Mouse (Mus musculus): Measurements from ENCODE around the gene Rab8b. TPM values are rescaled to one million over a fixed set of nuclear protein-coding genes. Genes with fewer than 3 reads are reported as not detected.
A peak's percentile ranks its signal among the peaks of the same experiment; 100 is the strongest.
"Not testable (repeated sequence)": the region's sequence is repeated elsewhere in the genome, so short reads cannot be mapped to it uniquely, and the experiment has no call there.

Rab8b gene
- polyA plus RNA-seq, 1 experiment from 2014 or later = 25.0 TPM

GRCm38 (mm10) chr9:66897851-66898250 lies 21.6 kb downstream of the Rab8b start:
- Histone ChIP-seq H3K4me2 (no peak overlapping the region), H3K9me3 (no peaks in the 10 kb centered on the region), H3K9ac (no peak overlapping the region), H3K27ac (no peak overlapping the region), H3K4me1 (no peaks in the 10 kb centered on the region), H3K36me3 (no peaks in the 10 kb centered on the region), H3K27me3 (replicated peaks) (no peaks in the 10 kb centered on the region), H3K4me3 (replicated peaks) (no peak overlapping the region)
- 65% methylated on average over 6 of the region's 6 CpGs for WGBS
- no peak for ATAC-seq (ENCODE audit: insufficient read depth, low FRiP score, low read depth)

GRCm38 (mm10) chr9:66896951-66897350 lies 22.5 kb downstream of the Rab8b start:
- no peak overlapping the region for H3K4me2 ChIP-seq
- H3K36me3 ChIP-seq = no peaks in the 10 kb centered on the region
- no peak overlapping the region for H3K27ac ChIP-seq
- ATAC-seq (ENCODE audit: insufficient read depth, low FRiP score, low read depth) = no peak
- no peak overlapping the region for H3K9ac ChIP-seq
- no peaks in the 10 kb centered on the region for H3K9me3 ChIP-seq
- H3K4me1 ChIP-seq = no peaks in the 10 kb centered on the region
- H3K27me3 ChIP-seq (replicated peaks) = no peaks in the 10 kb centered on the region
- WGBS = 70% methylated on average over 6 of the region's 6 CpGs
- H3K4me3 ChIP-seq (replicated peaks) = no peak overlapping the region

- H3K27ac ChIP-seq = 0 out of 2 replicates have a peak overlapping the region, but pooled peaks have one; percentile 14
- H3K9me3 ChIP-seq = no peaks in the 10 kb centered on the region
- no peak overlapping the region for H3K4me3 ChIP-seq (replicated peaks)
- H3K4me2 ChIP-seq = no peak overlapping the region
- no peaks in the 10 kb centered on the region for H3K36me3 ChIP-seq
- H3K27me3 ChIP-seq (replicated peaks) = no peaks in the 10 kb centered on the region
- no peak overlapping the region for H3K9ac ChIP-seq
- no peak for ATAC-seq (ENCODE audit: insufficient read depth, low FRiP score, low read depth)
- 57% methylated on average over 5 of the region's 5 CpGs for WGBS
- no peaks in the 10 kb centered on the region for H3K4me1 ChIP-seq
Measured at GRCm38 (mm10) chr9:66895995-66896394, 23.5 kb downstream of the Rab8b start.

DNA sequence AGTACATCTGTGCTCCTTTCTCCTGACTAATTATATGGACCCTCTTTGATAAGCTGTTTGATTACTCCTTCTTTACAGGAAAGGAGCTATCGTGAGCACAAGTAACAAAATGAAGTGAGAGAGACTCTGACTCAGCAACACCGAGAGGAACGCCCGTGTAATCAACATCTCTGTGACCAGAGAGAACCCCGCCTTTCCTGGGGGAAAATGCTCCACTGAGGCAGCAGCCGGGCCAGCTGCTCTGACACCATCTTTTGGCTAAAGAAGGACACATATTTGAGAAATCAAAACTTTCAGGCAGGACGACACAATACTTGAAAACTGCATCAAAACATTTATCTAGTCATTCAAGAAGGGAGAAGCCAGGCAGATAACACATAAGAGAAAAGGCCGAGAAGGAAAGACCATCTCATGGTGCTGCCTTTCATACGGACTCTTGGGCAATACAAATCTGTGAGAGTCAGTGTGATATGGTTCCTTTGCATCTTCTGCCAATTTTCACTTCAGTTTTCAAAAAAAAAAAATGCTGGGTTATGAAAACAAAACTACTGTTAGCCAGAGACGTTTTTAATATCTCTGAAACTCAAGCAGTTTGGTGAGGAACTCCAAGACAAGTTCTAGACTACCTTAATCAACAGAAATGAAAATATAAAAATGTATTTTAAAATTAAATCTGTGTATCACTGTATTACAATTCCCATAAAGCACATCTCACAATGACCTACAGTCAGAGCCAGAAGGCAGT lies 24.3 kb downstream of the Rab8b start:
- Histone ChIP-seq H3K9me3 (no peaks in the 10 kb centered on the region), H3K36me3 (no peaks in the 10 kb centered on the region), H3K4me1 (no peaks in the 10 kb centered on the region), H3K27ac (0 out of 2 replicates have a peak overlapping the region, but pooled peaks have one; percentile 14), H3K4me2 (no peak overlapping the region), H3K27me3 (replicated peaks) (no peaks in the 10 kb centered on the region), H3K9ac (no peak overlapping the region), H3K4me3 (replicated peaks) (no peak overlapping the region)
- ATAC-seq (ENCODE audit: insufficient read depth, low FRiP score, low read depth) = peak; percentile 58; the same call in 1 of the 2 replicates
- WGBS = 72% methylated on average over 10 of the region's 10 CpGs

DNA sequence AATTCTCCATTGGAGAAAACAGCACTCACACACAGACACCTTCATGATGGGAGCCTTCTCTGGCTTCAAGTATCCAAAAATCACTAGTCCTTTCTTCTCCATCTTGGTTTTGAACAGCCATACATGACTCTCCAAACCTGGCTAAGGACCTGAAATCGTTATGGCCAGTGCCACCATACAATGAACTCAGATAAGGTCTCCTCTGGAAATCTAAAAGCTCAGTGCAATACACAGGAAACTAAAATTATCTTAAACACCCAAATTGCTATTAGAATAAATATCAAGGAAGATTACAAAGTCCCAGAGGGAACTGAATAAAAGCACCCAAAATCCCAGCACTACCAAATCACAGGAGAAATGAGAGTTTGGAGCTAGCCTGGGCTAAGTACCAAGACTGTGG lies 25.1 kb downstream of the Rab8b start:
- 86% methylated on average over 1 of the region's 1 CpGs for WGBS
- no peaks in the 10 kb centered on the region for H3K9me3 ChIP-seq

DNA sequence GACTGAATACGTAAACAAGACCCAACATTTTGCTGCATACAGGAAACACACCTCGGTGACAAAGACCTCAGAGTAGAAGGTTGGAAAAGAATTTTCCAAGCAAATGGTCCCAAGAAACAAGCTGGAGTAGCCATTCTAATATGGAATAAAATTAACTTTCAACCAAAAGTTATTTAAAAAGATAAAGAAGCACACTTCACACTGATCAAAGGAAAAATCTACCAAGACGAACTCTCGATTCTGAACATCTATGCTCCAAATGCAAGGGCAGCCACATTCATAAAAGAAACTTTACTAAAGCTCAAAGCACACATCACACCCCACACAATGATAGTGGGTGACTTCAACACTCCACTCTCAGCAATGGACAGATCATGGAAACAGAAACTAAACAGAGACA lies 27.0 kb downstream of the Rab8b start:
- not testable (repeated sequence) for ATAC-seq (ENCODE audit: insufficient read depth, low FRiP score, low read depth)

More for the DNA sequence above, 25.1 kb downstream of the Rab8b start:
- Histone ChIP-seq H3K27ac (no peak overlapping the region), H3K4me1 (no peaks in the 10 kb centered on the region), H3K4me2 (no peak overlapping the region), H3K9ac (no peak overlapping the region), H3K36me3 (no peaks in the 10 kb centered on the region), H3K4me3 (replicated peaks) (no peak overlapping the region), H3K27me3 (replicated peaks) (no peaks in the 10 kb centered on the region)
- ATAC-seq (ENCODE audit: insufficient read depth, low FRiP score, low read depth) = no peak

DNA sequence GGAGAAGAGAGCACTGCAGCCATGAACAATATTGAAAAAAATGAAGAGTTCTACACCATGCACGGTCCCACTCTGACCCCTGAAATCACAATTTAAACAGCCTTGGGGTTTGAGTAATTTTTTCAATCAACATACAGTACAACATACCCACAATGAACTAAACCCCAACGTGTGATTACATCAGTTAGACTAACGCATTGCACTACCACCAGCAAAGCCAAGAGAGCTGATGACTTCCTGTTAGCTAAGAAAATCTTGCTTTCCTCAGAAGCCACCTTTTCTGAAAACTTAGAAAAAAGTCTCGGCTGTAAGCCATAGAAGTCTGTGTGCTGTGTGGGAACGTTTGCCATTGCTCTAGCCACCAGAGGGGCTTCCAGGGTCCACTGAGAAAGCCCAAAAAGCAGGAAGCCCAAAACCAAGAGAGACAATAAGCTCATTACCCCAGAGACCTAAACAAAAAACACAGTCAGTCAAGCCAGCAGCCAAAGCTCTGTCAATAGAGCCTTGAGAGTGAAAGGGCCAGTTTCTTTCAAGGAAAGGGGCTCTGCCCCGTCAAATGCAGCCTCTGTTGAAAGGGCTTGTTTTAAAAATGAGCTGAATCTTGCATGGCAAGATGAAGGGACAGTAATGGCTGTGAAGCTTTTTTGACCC lies 31.4 kb downstream of the Rab8b start:
- Histone ChIP-seq H3K27me3 (replicated peaks) (no peaks in the 10 kb centered on the region), H3K9me3 (no peaks in the 10 kb centered on the region), H3K4me2 (no peak overlapping the region), H3K4me3 (replicated peaks) (no peak overlapping the region), H3K4me1 (0 out of 2 replicates have a peak, but pooled peaks cover 16% of the 10 kb centered on the region), H3K36me3 (no peaks in the 10 kb centered on the region), H3K9ac (no peak overlapping the region), H3K27ac (peak overlapping the region; percentile 35; the same call in 1 of the 2 replicates)
- 29% methylated on average over 6 of the region's 6 CpGs for WGBS
- no peak for ATAC-seq (ENCODE audit: insufficient read depth, low FRiP score, low read depth)

More for the DNA sequence above, 27.0 kb downstream of the Rab8b start:
- WGBS = over 99% methylated on average over 4 of the region's 4 CpGs
- not testable (repeated sequence) for H3K36me3 ChIP-seq; H3K9ac ChIP-seq; H3K4me1 ChIP-seq; H3K27ac ChIP-seq; H3K4me2 ChIP-seq; H3K9me3 ChIP-seq; H3K27me3 ChIP-seq (replicated peaks); H3K4me3 ChIP-seq (replicated peaks)

DNA sequence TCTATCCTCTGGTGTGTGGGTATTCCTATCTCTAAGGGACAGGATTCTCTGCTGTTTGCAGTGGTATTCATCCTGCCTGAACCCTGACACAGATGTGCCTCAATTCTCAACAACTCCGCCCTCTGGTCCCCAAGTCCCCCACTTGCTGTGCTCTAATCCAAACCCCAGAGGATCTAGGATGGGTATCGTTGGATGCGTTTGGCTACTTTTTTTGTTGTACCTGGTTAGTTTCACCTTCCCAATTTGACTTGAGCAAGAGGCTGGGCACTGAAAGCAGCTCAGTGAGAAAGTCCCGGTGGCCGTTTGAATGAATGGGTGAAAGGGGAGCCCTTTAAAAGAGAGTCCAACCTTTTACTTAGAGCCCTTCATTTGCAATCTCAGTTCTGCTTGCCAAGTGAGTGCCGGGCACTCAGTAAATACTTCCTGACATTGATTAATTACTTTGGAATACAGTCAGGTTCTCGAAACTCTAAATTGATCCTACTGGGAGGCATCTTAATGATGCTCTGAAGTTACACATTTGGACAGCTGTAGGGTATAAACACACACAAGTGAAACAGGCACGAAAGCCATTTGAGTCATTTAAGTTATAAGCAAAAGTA lies 32.1 kb downstream of the Rab8b start:
- WGBS = 40% methylated on average over 8 of the region's 8 CpGs
- no peak overlapping the region for H3K4me2 ChIP-seq
- ATAC-seq (ENCODE audit: insufficient read depth, low FRiP score, low read depth) = no peak
- H3K4me1 ChIP-seq = 0 out of 2 replicates have a peak, but pooled peaks cover 18% of the 10 kb centered on the region
- H3K9me3 ChIP-seq = no peaks in the 10 kb centered on the region
- no peaks in the 10 kb centered on the region for H3K27me3 ChIP-seq (replicated peaks)
- no peak overlapping the region for H3K4me3 ChIP-seq (replicated peaks)
- no peaks in the 10 kb centered on the region for H3K36me3 ChIP-seq
- no peak overlapping the region for H3K9ac ChIP-seq
- no peak overlapping the region for H3K27ac ChIP-seq

DNA sequence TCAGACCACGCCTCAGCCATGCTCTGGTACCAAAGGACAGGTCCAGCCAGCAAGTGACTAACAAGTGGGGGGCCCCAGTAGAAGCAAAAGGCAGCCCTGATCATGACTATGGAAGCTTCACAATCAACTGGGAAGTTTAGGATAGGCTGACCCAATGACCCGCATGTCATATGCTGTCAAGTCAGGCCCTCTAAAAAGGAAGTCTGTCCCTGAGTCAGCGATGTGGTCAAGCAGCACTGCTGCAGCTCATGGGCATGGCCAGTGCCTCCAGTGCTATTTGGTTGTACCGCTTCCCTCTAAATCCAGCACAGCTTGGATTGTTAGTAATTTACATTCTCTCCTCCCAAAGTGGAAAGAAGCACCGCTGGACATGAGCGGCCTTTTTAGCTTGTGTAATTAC lies 32.7 kb downstream of the Rab8b start:
- Histone ChIP-seq H3K4me1 (peaks cover 21% of the 10 kb centered on the region; the same call in 1 of the 2 replicates), H3K9ac (no peak overlapping the region), H3K27me3 (replicated peaks) (no peaks in the 10 kb centered on the region), H3K9me3 (no peaks in the 10 kb centered on the region), H3K27ac (no peak overlapping the region), H3K4me3 (replicated peaks) (no peak overlapping the region), H3K4me2 (no peak overlapping the region), H3K36me3 (no peaks in the 10 kb centered on the region)
- WGBS = 76% methylated on average over 6 of the region's 6 CpGs
- no peak; the same call in 1 of the 2 replicates for ATAC-seq (ENCODE audit: insufficient read depth, low FRiP score, low read depth)

DNA sequence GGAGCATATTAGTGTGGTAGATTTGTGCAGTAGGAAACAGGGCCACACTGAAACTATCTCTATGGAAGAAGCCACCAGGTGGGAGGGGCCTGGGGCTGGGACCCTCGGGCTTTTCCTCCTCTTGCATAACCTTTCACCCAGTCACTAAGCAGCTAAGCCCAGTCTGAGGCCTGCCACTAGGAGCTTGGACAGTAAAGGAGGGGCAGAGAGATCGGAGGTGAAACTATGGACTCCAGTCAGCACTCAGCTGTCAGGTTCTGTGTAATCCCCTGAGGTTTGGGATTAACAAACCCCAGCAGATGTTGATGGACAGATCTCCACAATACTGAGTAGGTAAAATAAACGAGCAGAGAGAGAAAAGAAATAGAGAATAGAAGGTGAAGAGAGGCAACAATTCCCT lies 33.1 kb downstream of the Rab8b start:
- Histone ChIP-seq H3K27ac (no peak overlapping the region), H3K4me1 (peaks cover 21% of the 10 kb centered on the region; the same call in 1 of the 2 replicates), H3K4me2 (no peak overlapping the region), H3K36me3 (no peaks in the 10 kb centered on the region), H3K9me3 (no peaks in the 10 kb centered on the region), H3K9ac (no peak overlapping the region), H3K4me3 (replicated peaks) (no peak overlapping the region), H3K27me3 (replicated peaks) (no peaks in the 10 kb centered on the region)
- no peak for ATAC-seq (ENCODE audit: insufficient read depth, low FRiP score, low read depth)
- 33% methylated on average over 3 of the region's 3 CpGs for WGBS

GRCm38 (mm10) chr9:66884609-66885008 lies 34.9 kb downstream of the Rab8b start:
- ATAC-seq (ENCODE audit: insufficient read depth, low FRiP score, low read depth) = no peak
- H3K4me2 ChIP-seq = no peak overlapping the region
- no peaks in the 10 kb centered on the region for H3K9me3 ChIP-seq
- H3K9ac ChIP-seq = no peak overlapping the region
- no peak overlapping the region for H3K27ac ChIP-seq
- H3K4me3 ChIP-seq (replicated peaks) = no peak overlapping the region
- 82% methylated on average over 2 of the region's 2 CpGs for WGBS
- no peaks in the 10 kb centered on the region for H3K27me3 ChIP-seq (replicated peaks)
- no peaks in the 10 kb centered on the region for H3K36me3 ChIP-seq
- H3K4me1 ChIP-seq = peaks cover 21% of the 10 kb centered on the region; the same call in 1 of the 2 replicates

GRCm38 (mm10) chr9:66883500-66883899 lies 36.0 kb downstream of the Rab8b start:
- Histone ChIP-seq H3K36me3 (no peaks in the 10 kb centered on the region), H3K4me1 (peaks cover 21% of the 10 kb centered on the region; the same call in 1 of the 2 replicates), H3K4me3 (replicated peaks) (no peak overlapping the region), H3K9ac (no peak overlapping the region), H3K9me3 (no peaks in the 10 kb centered on the region), H3K27ac (no peak overlapping the region), H3K4me2 (no peak overlapping the region), H3K27me3 (replicated peaks) (no peaks in the 10 kb centered on the region)
- ATAC-seq (ENCODE audit: insufficient read depth, low FRiP score, low read depth) = no peak
- WGBS = 76% methylated on average over 5 of the region's 5 CpGs

Data from stomach, embryonic 15.5 days (tissue).